Mouse (Mus musculus) neural tube, embryonic 14.5 days (tissue): Measurements from ENCODE around the gene Mmp14. TPM values are rescaled to one million over a fixed set of nuclear protein-coding genes. Genes with fewer than 3 reads are reported as not detected.
A peak's percentile ranks its signal among the peaks of the same experiment; 100 is the strongest.

Experiments used
- ATAC-seq: fragments of 200-750 bp; cut with Nextera tagmentation; 2 replicates; pipeline ENCODE4 v1.8.0; 2017; ENCODE audit warnings: low read depth, mild to moderate bottlenecking, moderate TSS enrichment, moderate library complexity
- H3K27ac ChIP-seq: fragments of 300-500 bp; sonication (generic); 2 replicates; pipeline ENCODE4 v1.5.1; 2014; ENCODE audit warnings: low read depth, mild to moderate bottlenecking, control low read depth, low read length, moderate library complexity, mixed read lengths
- H3K27me3 ChIP-seq: fragments of 300-500 bp; sonication (generic); 2 replicates; pipeline ENCODE4 v1.6.1; 2014; ENCODE audit warnings: low read length; ENCODE audit not compliant: control insufficient read depth, insufficient read depth
- H3K36me3 ChIP-seq: fragments of 300-500 bp; sonication (generic); 2 replicates; pipeline ENCODE4 v1.6.1; 2014; ENCODE audit warnings: low read length, mixed read lengths; ENCODE audit not compliant: control insufficient read depth, insufficient read depth
- H3K4me1 ChIP-seq: fragments of 300-500 bp; sonication (generic); 2 replicates; pipeline ENCODE4 v1.6.1; 2014; ENCODE audit warnings: low read length; ENCODE audit not compliant: control insufficient read depth, insufficient read depth
- H3K4me2 ChIP-seq: fragments of 300-500 bp; sonication (generic); 2 replicates; pipeline ENCODE4 v1.6.1; 2014; ENCODE audit warnings: mild to moderate bottlenecking, low read depth, low read length, control low read depth
- H3K4me3 ChIP-seq: fragments of 300-500 bp; sonication (generic); 2 replicates; pipeline ENCODE4 v1.5.1; 2014; ENCODE audit warnings: low read depth, low read length, control low read depth, mixed read lengths
- H3K9ac ChIP-seq: fragments of 300-500 bp; sonication (generic); replicated peaks from 2 replicates; pipeline ENCODE4 v1.6.1; 2014; ENCODE audit warnings: low read depth, mild to moderate bottlenecking, control low read depth, low read length, mixed read lengths
- H3K9me3 ChIP-seq: fragments of 300-500 bp; sonication (generic); 2 replicates; pipeline ENCODE4 v1.6.1; 2016; ENCODE audit warnings: low read length; ENCODE audit not compliant: control insufficient read depth
- WGBS: fragments of 180-500 bp; shearing (Covaris S2); extraction: QIAGEN DNeasy Blood & Tissue Kit; methylation state at CpG from one replicate; pipeline ENCODE4 v1.1.7; 2014; 5-methylcytosine and 5-hydroxymethylcytosine counted together
- polyA plus RNA-seq: library from polyadenylated mRNA; unstranded; fragments of >200 nt; fragmentation: Nextera tagmentation; extraction: Ambion mirVana; gene quantifications from 2 replicates; pipeline ENCODE4 v1.2.1, GENCODE M21; 2014

The Mmp14 gene
- polyA plus RNA-seq, 1 experiment from 2014 or later, result 24.7 TPM

DNA sequence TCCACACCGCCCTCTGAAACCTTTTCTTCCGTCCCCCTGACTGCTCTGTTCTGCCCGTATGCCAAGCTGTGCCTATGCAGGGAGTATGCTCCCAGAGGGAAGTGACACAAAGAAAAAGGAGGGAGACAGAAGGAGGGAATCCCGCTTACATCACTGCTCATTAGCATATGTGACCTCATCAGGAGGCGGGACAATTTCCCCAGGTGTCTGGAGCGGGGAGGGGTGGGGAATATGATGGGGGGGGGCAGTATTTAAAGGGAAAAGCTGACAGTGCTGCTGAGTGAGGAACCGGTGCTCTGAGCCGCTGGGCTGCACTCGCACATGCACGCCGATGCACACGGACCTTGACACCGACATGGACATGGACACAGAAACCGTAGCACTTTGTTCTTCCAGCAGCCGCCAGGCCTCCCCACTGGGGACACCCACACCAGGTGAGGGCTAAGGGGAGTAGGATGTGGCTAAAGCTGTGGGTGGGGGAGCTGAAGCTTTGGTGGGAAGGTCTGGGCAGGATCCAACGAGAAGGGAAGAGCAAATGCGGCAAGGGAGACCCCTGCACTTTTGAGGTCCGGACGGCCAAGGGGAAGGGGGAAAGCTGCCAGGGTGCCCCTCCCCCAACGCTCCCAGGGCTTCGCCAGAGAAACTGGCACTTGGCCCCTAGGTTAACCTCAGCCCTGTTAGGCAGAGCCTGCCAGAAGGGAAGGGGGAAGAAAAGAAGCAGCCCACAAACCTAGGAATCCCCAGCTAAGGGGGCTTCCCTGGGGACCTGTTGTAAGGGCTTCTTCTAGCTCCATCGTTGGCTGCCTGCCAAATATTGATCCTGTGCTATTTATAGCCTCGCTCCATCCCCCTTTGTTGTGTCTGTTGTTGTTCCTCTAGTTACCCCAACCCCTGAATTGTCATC is 44.8 kb downstream of the Mmp14 start, which contains the start of gene Rem2:
TSS of gene Rem2 (plus strand) at position 160 of the 904 bp plus-strand sequence.
- H3K4me3 ChIP-seq, result peak within 1 kb of the TSS; percentile 63
- H3K27me3 ChIP-seq, result peaks cover 3% of the 10 kb centered on the region; the same call in 1 of the 2 replicates
- peak within 1 kb of the TSS; percentile 81 for H3K4me2 ChIP-seq
- no peaks in the 10 kb centered on the region for H3K9me3 ChIP-seq
- no peaks in the 10 kb centered on the region for H3K36me3 ChIP-seq
- peak within 1 kb of the TSS; percentile 86 for H3K27ac ChIP-seq
- ATAC-seq, result peak; percentile 89
- H3K4me1 ChIP-seq, result peaks cover 25% of the 10 kb centered on the region
- under 1% methylated on average over 23 of the region's 23 CpGs for WGBS
- H3K9ac ChIP-seq, result peak within 1 kb of the TSS; percentile 81

GRCm38 (mm10) chr14:54477172-54477909 is 45.9 kb downstream of the Mmp14 start:
- peak overlapping the region; percentile 81 for H3K4me2 ChIP-seq
- peak overlapping the region; percentile 81 for H3K9ac ChIP-seq
- WGBS, result 64% methylated on average over 15 of the region's 15 CpGs
- no peaks in the 10 kb centered on the region for H3K9me3 ChIP-seq
- H3K36me3 ChIP-seq, result no peaks in the 10 kb centered on the region
- H3K27me3 ChIP-seq, result peaks cover 3% of the 10 kb centered on the region; the same call in 1 of the 2 replicates
- no peak for ATAC-seq
- H3K4me1 ChIP-seq, result peaks cover 25% of the 10 kb centered on the region
- H3K4me3 ChIP-seq, result peak overlapping the region; percentile 63
- no peak overlapping the region for H3K27ac ChIP-seq

- H3K4me3 ChIP-seq, result peak overlapping the region; percentile 10; the same call in 1 of the 2 replicates
- H3K27me3 ChIP-seq, result peaks cover 3% of the 10 kb centered on the region; the same call in 1 of the 2 replicates
- ATAC-seq, result no peak
- H3K4me2 ChIP-seq, result peak overlapping the region; percentile 50
- H3K9me3 ChIP-seq, result no peaks in the 10 kb centered on the region
- H3K4me1 ChIP-seq, result peaks cover 25% of the 10 kb centered on the region
- no peak overlapping the region for H3K27ac ChIP-seq
- H3K36me3 ChIP-seq, result no peaks in the 10 kb centered on the region
- WGBS, result 3% methylated on average over 40 of the region's 40 CpGs
- peak overlapping the region; percentile 39 for H3K9ac ChIP-seq
These were observed 48.1 kb downstream of the Mmp14 start for GRCm38 (mm10) chr14:54479451-54479920.

GRCm38 (mm10) chr14:54480673-54481072 is 49.3 kb downstream of the Mmp14 start:
- no peak overlapping the region for H3K4me3 ChIP-seq
- H3K27ac ChIP-seq, result no peak overlapping the region
- H3K36me3 ChIP-seq, result no peaks in the 10 kb centered on the region
- H3K27me3 ChIP-seq, result peaks cover 3% of the 10 kb centered on the region; the same call in 1 of the 2 replicates
- 69% methylated on average over 6 of the region's 6 CpGs for WGBS
- H3K4me2 ChIP-seq, result no peak overlapping the region
- no peak for ATAC-seq
- no peak overlapping the region for H3K9ac ChIP-seq
- no peaks in the 10 kb centered on the region for H3K9me3 ChIP-seq
- peaks cover 22% of the 10 kb centered on the region for H3K4me1 ChIP-seq

DNA sequence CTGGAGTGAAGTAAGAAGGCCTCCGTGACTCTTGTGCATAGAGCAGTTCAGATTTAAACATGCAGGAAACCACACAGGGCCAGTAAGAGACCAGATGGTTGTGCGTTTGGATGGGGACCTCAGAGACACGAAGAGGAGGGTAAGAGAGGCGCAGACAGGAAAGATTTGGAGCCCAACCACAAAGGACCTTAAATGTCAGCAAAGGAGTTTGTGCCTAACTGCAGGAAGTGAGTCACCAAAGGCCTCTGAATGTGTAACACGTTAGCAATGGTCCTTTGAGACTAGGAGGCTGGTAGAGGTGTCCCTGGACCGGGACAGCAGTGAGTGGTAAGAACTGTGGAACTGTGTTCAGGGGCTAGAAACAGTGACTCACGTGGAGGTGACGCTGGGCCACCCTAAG is 50.0 kb downstream of the Mmp14 start:
- H3K4me1 ChIP-seq, result peaks cover 20% of the 10 kb centered on the region
- no peak overlapping the region for H3K4me2 ChIP-seq

DNA sequence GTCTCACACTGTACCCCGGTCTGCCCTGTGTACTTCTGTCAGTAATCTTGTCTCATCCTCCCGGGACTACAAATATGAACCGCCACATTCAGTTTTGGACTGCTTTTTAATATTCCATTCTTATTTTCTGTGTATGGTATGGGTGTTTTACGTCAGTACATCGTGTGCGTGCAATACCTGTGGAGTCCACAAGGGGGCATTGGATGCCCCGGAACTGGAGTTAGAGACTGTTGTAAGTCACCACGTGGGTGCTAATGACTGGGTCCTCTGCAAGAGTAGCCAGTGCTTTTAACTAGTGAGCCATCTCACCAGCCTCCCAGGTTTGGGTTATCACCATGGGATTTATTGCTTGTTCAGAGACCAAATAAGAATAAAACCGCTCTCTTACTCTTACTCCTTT is 51.1 kb downstream of the Mmp14 start:
- H3K4me2 ChIP-seq, result no peak overlapping the region
- H3K27ac ChIP-seq, result no peak overlapping the region
- no peak for ATAC-seq
- H3K27me3 ChIP-seq, result peaks cover 3% of the 10 kb centered on the region; the same call in 1 of the 2 replicates
- peaks cover 10% of the 10 kb centered on the region for H3K4me1 ChIP-seq
- H3K9me3 ChIP-seq, result no peaks in the 10 kb centered on the region
- 36% methylated on average over 9 of the region's 9 CpGs for WGBS
- H3K4me3 ChIP-seq, result no peak overlapping the region
- H3K36me3 ChIP-seq, result no peaks in the 10 kb centered on the region
- no peak overlapping the region for H3K9ac ChIP-seq

More for the DNA sequence above, 50.0 kb downstream of the Mmp14 start:
- WGBS, result 75% methylated on average over 8 of the region's 8 CpGs
- H3K27ac ChIP-seq, result no peak overlapping the region
- no peaks in the 10 kb centered on the region for H3K9me3 ChIP-seq
- ATAC-seq, result no peak
- H3K27me3 ChIP-seq, result peaks cover 3% of the 10 kb centered on the region; the same call in 1 of the 2 replicates
- no peak overlapping the region for H3K9ac ChIP-seq
- H3K36me3 ChIP-seq, result no peaks in the 10 kb centered on the region
- H3K4me3 ChIP-seq, result no peak overlapping the region

GRCm38 (mm10) chr14:54485899-54486298 is 54.5 kb downstream of the Mmp14 start:
- Histone ChIP-seq H3K36me3 (no peaks in the 10 kb centered on the region), H3K9me3 (no peaks in the 10 kb centered on the region), H3K27ac (no peak overlapping the region), H3K4me1 (no peaks in the 10 kb centered on the region), H3K4me3 (no peak overlapping the region), H3K9ac (no peak overlapping the region), H3K27me3 (no peaks in the 10 kb centered on the region), H3K4me2 (no peak overlapping the region)
- ATAC-seq, result no peak
- 94% methylated on average over 7 of the region's 7 CpGs for WGBS

- H3K27ac ChIP-seq, result no peak overlapping the region
- H3K4me2 ChIP-seq, result no peak overlapping the region
- H3K9me3 ChIP-seq, result no peaks in the 10 kb centered on the region
- H3K4me1 ChIP-seq, result no peaks in the 10 kb centered on the region
- H3K27me3 ChIP-seq, result no peaks in the 10 kb centered on the region
- 73% methylated on average over 2 of the region's 2 CpGs for WGBS
- H3K36me3 ChIP-seq, result no peaks in the 10 kb centered on the region
- ATAC-seq, result no peak
- no peak overlapping the region for H3K9ac ChIP-seq
- no peak overlapping the region for H3K4me3 ChIP-seq
These were observed 56.3 kb downstream of the Mmp14 start for GRCm38 (mm10) chr14:54487732-54488131.
